Mouse (Mus musculus) midbrain, embryonic 14.5 days (tissue): ENCODE measurements around the gene Rptn. TPM values are rescaled to one million over a fixed set of nuclear protein-coding genes. Genes with fewer than 3 reads are reported as not detected.
"Not testable (repeated sequence)": the region's sequence is repeated elsewhere in the genome, so short reads cannot be mapped to it uniquely, and the experiment has no call there.

ENCODE experiments used
- ATAC-seq: fragments of 200-750 bp; cut with Nextera tagmentation; 2 replicates; pipeline ENCODE4 v1.8.0; 2017; ENCODE audit warnings: moderate number of reproducible peaks, moderate library complexity; ENCODE audit not compliant: low FRiP score, low TSS enrichment
- DNase-seq: peaks from one replicate; pipeline ENCODE4 v3.0.0-alpha.2; 2015
- H3K27ac ChIP-seq: fragments of 300-500 bp; sonication (generic); replicated peaks from 2 replicates; pipeline ENCODE4 v1.5.1; 2014; ENCODE audit warnings: mild to moderate bottlenecking, low read depth, low read length, moderate library complexity
- H3K27me3 ChIP-seq: fragments of 300-500 bp; sonication (generic); 2 replicates; pipeline ENCODE4 v1.6.1; 2014; ENCODE audit warnings: low read length, control low read depth, mixed read lengths; ENCODE audit not compliant: control insufficient read depth, insufficient read depth
- H3K36me3 ChIP-seq: fragments of 300-500 bp; sonication (generic); 2 replicates; pipeline ENCODE4 v1.6.1; 2014; ENCODE audit warnings: low read length, control low read depth; ENCODE audit not compliant: control insufficient read depth, insufficient read depth
- H3K4me1 ChIP-seq: fragments of 300-500 bp; sonication (generic); 2 replicates; pipeline ENCODE4 v1.6.1; 2014; ENCODE audit warnings: mild to moderate bottlenecking, antibody characterized with exemption, low read length, control low read depth; ENCODE audit not compliant: control insufficient read depth, insufficient read depth
- H3K4me2 ChIP-seq: fragments of 300-500 bp; sonication (generic); 2 replicates; pipeline ENCODE4 v1.6.1; 2014; ENCODE audit warnings: mild to moderate bottlenecking, low read length, moderate library complexity
- H3K4me3 ChIP-seq: fragments of 300-500 bp; sonication (generic); replicated peaks from 2 replicates; pipeline ENCODE4 v1.5.1; 2014; ENCODE audit warnings: low read depth, low read length
- H3K9ac ChIP-seq: fragments of 300-500 bp; sonication (generic); replicated peaks from 2 replicates; pipeline ENCODE4 v1.6.1; 2014; ENCODE audit warnings: mild to moderate bottlenecking, low read length, moderate library complexity
- H3K9me3 ChIP-seq: fragments of 300-500 bp; sonication (generic); 2 replicates; pipeline ENCODE4 v1.6.1; 2016; ENCODE audit warnings: low read length, control low read depth, mixed read lengths; ENCODE audit not compliant: control insufficient read depth
- WGBS: fragments of 180-500 bp; shearing (Covaris S2); extraction: QIAGEN DNeasy Blood & Tissue Kit; methylation state at CpG from one replicate; pipeline ENCODE4 v1.1.7; 2014; 5-methylcytosine and 5-hydroxymethylcytosine counted together
- microRNA-seq: library from miRNA; unstranded; fragments of <30 nt; microRNA quantifications from one replicate; pipeline ENCODE4, GENCODE M21; 2016
- polyA plus RNA-seq: library from polyadenylated mRNA; unstranded; fragments of >200 nt; fragmentation: Nextera tagmentation; extraction: Ambion mirVana; gene quantifications from 2 replicates; pipeline ENCODE4 v1.2.1, GENCODE M21; 2014

Gene Rptn
- polyA plus RNA-seq, 1 experiment from 2014 or later = not detected

GRCm38 (mm10) chr3:93445165-93445705 is 51.7 kb downstream of the Rptn start:
- Histone ChIP-seq H3K27me3 (peaks cover 47% of the 10 kb centered on the region), H3K9me3 (no peaks in the 10 kb centered on the region), H3K9ac (peak overlapping the region; percentile 56), H3K4me3 (peak overlapping the region; percentile 63), H3K4me1 (peaks cover 7% of the 10 kb centered on the region), H3K36me3 (no peaks in the 10 kb centered on the region), H3K4me2 (peak overlapping the region; percentile 94), H3K27ac (peak overlapping the region; percentile 72)
- under 1% methylated on average over 36 of the region's 36 CpGs for WGBS
- DNase-seq = peak; percentile 73
- ATAC-seq = peak; percentile 12; the same call in 1 of the 2 replicates

GRCm38 (mm10) chr3:93446128-93446755 is 52.7 kb downstream of the Rptn start:
- Histone ChIP-seq H3K27ac (no peak overlapping the region), H3K4me1 (peaks cover 7% of the 10 kb centered on the region), H3K36me3 (no peaks in the 10 kb centered on the region), H3K9me3 (no peaks in the 10 kb centered on the region), H3K4me2 (peak overlapping the region; percentile 94), H3K9ac (peak overlapping the region; percentile 42; the same call in 1 of the 2 replicates), H3K27me3 (peaks cover 40% of the 10 kb centered on the region), H3K4me3 (peak overlapping the region; percentile 63)
- WGBS = under 1% methylated on average over 54 of the region's 54 CpGs
- ATAC-seq (no peak), DNase-seq (peak; percentile 77)

GRCm38 (mm10) chr3:93446756-93447137 is 53.2 kb downstream of the Rptn start:
- Histone ChIP-seq H3K4me3 (peak overlapping the region; percentile 63), H3K4me2 (peak overlapping the region; percentile 94), H3K9ac (peak overlapping the region; percentile 34; the same call in 1 of the 2 replicates), H3K27me3 (peaks cover 36% of the 10 kb centered on the region)
- H3K9me3 ChIP-seq, ATAC-seq, H3K4me1 ChIP-seq, H3K36me3 ChIP-seq, H3K27ac ChIP-seq: not testable (repeated sequence)
- 1% methylated on average over 32 of the region's 32 CpGs for WGBS
- peak; percentile 26 for DNase-seq

GRCm38 (mm10) chr3:93447138-93447841 is 53.8 kb downstream of the Rptn start:
- H3K4me2 ChIP-seq = peak overlapping the region; percentile 94
- H3K27me3 ChIP-seq = peaks cover 33% of the 10 kb centered on the region
- H3K9ac ChIP-seq = peak overlapping the region; percentile 34; the same call in 1 of the 2 replicates
- under 1% methylated on average over 59 of the region's 59 CpGs for WGBS
- no peaks in the 10 kb centered on the region for H3K36me3 ChIP-seq
- peak; percentile 47 for ATAC-seq
- H3K4me3 ChIP-seq = peak overlapping the region; percentile 63
- H3K27ac ChIP-seq = no peak overlapping the region
- peaks cover 7% of the 10 kb centered on the region for H3K4me1 ChIP-seq
- no peaks in the 10 kb centered on the region for H3K9me3 ChIP-seq
- peak; percentile 85 for DNase-seq

Small RNAs within 50 kb of the gene (microRNA-seq; reads per million reads assigned to microRNA genes)
- not detected for gene Gm22752
- gene Gm44353 = not detected

Other genes with a start within 250 kb of the Rptn start
- gene Crnn, start 248.9 kb upstream of the Rptn start, polyA plus RNA-seq = not detected in 2 replicates
- 0.04 TPM in 1 of 2 replicates, not detected in the other for gene Flg2, start 196.4 kb upstream of the Rptn start, polyA plus RNA-seq
- not detected in 2 replicates for gene Flg, start 120.2 kb upstream of the Rptn start, polyA plus RNA-seq
- not detected in 2 replicates for gene Hrnr, start 74.0 kb upstream of the Rptn start, polyA plus RNA-seq
- 0.69 and 1.2 TPM in 2 replicates for gene Tchh, start 48.6 kb downstream of the Rptn start, polyA plus RNA-seq
- gene Tchhl1, start 75.1 kb downstream of the Rptn start, polyA plus RNA-seq = not detected in 2 replicates
- 94.0 and 157 TPM in 2 replicates for gene S100a11, start 126.8 kb downstream of the Rptn start, polyA plus RNA-seq
- gene S100a10, start 161.4 kb downstream of the Rptn start, polyA plus RNA-seq = 67.9 and 86.5 TPM in 2 replicates